Mouse (Mus musculus) spleen, postnatal 14 days (tissue): ENCODE data around the gene Gm10230.
"Not testable (repeated sequence)": the region's sequence is repeated elsewhere in the genome, so short reads cannot be mapped to it uniquely, and the experiment has no call there.

Experiments
- DNase-seq, 2 experiments: peaks; one replicate each; pipeline ENCODE4 v3.0.0; 2021 to 2022; ENCODE audit warnings: low spot score in 2 of 2

Gm10230 gene

GRCm38 (mm10) chrX:27494782-27495181, at the start of gene Gm10230:
TSS of gene Gm10230 (minus strand) at chrX:27494882.
- not testable (repeated sequence) for DNase-seq
